Mouse (Mus musculus) ES-Bruce4 (cell line): ENCODE measurements around the gene Nrxn3.

ENCODE experiments used
- CTCF ChIP-seq: IDR thresholded peaks from one replicate; pipeline ENCODE4 v1.8.1; 2011; ENCODE audit warnings: low read depth, low read length
- EP300 ChIP-seq: IDR thresholded peaks from 2 replicates; pipeline ENCODE4 v1.6.1; 2011; ENCODE audit warnings: low read depth, low read length; ENCODE audit not compliant: insufficient read depth

GRCm38 (mm10) chr12:88713456-88713855, 9.2 kb upstream of the Nrxn3 start:
- TF ChIP-seq CTCF = no peak
- no peak for TF ChIP-seq EP300
